Mouse (Mus musculus) hindbrain, embryonic 11.5 days (tissue): ENCODE measurements around the gene Pcyt1a. TPM values are rescaled to one million over a fixed set of nuclear protein-coding genes. Genes with fewer than 3 reads are reported as not detected.

Experiments used
- ATAC-seq: fragments of 200-750 bp; cut with Nextera tagmentation; 2 replicates; pipeline ENCODE4 v1.8.0; 2017; ENCODE audit warnings: mild to moderate bottlenecking, moderate TSS enrichment, moderate library complexity; ENCODE audit not compliant: low FRiP score
- DNase-seq: peaks from one replicate; pipeline ENCODE4 v3.0.0-alpha.2; 2015; ENCODE audit warnings: low spot score
- H3K27ac ChIP-seq: fragments of 300-500 bp; sonication (generic); 2 replicates; pipeline ENCODE4 v1.5.1; 2014; ENCODE audit warnings: mild to moderate bottlenecking, low read depth, low read length
- H3K27me3 ChIP-seq: fragments of 300-500 bp; sonication (generic); 2 replicates; pipeline ENCODE4 v1.6.1; 2014; ENCODE audit warnings: mild to moderate bottlenecking, low read length, moderate library complexity, mixed read lengths; ENCODE audit not compliant: control insufficient read depth, insufficient read depth
- H3K36me3 ChIP-seq: fragments of 300-500 bp; sonication (generic); 2 replicates; pipeline ENCODE4 v1.6.1; 2014; ENCODE audit warnings: mild to moderate bottlenecking, low read length, moderate library complexity, mixed read lengths; ENCODE audit not compliant: control insufficient read depth, insufficient read depth
- H3K4me1 ChIP-seq: fragments of 300-500 bp; sonication (generic); replicated peaks from 2 replicates; pipeline ENCODE4 v1.6.1; 2014; ENCODE audit warnings: low read length, mixed read lengths; ENCODE audit not compliant: control insufficient read depth, insufficient read depth
- H3K4me2 ChIP-seq: fragments of 300-500 bp; sonication (generic); replicated peaks from 2 replicates; pipeline ENCODE4 v1.6.1; 2014; ENCODE audit warnings: mild to moderate bottlenecking, low read depth, low read length
- H3K4me3 ChIP-seq: fragments of 300-500 bp; sonication (generic); 2 replicates; pipeline ENCODE4 v1.5.1; 2014; ENCODE audit warnings: low read depth, low read length
- H3K9ac ChIP-seq: fragments of 300-500 bp; sonication (generic); 2 replicates; pipeline ENCODE4 v1.6.1; 2014; ENCODE audit warnings: low read depth, low read length
- H3K9me3 ChIP-seq: fragments of 300-500 bp; sonication (generic); 2 replicates; pipeline ENCODE4 v1.6.1; 2016; ENCODE audit warnings: low read length; ENCODE audit not compliant: control insufficient read depth
- WGBS: fragments of 180-500 bp; shearing (Covaris S2); extraction: QIAGEN DNeasy Blood & Tissue Kit; methylation state at CpG from one replicate; pipeline ENCODE4 v1.1.7; 2014; 5-methylcytosine and 5-hydroxymethylcytosine counted together
- polyA plus RNA-seq: library from polyadenylated mRNA; unstranded; fragments of >200 nt; fragmentation: Nextera tagmentation; extraction: Ambion mirVana; gene quantifications from 2 replicates; pipeline ENCODE4 v1.2.1, GENCODE M21; 2014

Pcyt1a gene
- polyA plus RNA-seq, 1 experiment from 2014 or later: 41.8 TPM

GRCm38 (mm10) chr16:32419517-32420483, 10.9 kb upstream of the Pcyt1a start, which contains the start of gene Tctex1d2:
Tctex1d2 (plus strand) TSS chr16:32419702.
- Histone ChIP-seq H3K4me1 (no peaks in the 10 kb centered on the region), H3K4me3 (peak within 1 kb of the TSS; percentile 49), H3K9me3 (no peaks in the 10 kb centered on the region), H3K27ac (peak within 1 kb of the TSS; percentile 74), H3K4me2 (peak within 1 kb of the TSS; percentile 49), H3K9ac (peak within 1 kb of the TSS; percentile 35), H3K27me3 (no peaks in the 10 kb centered on the region), H3K36me3 (no peaks in the 10 kb centered on the region)
- peak; percentile 97 for ATAC-seq
- WGBS: 1% methylated on average over 45 of the region's 45 CpGs
- peak; percentile 95 for DNase-seq

DNA sequence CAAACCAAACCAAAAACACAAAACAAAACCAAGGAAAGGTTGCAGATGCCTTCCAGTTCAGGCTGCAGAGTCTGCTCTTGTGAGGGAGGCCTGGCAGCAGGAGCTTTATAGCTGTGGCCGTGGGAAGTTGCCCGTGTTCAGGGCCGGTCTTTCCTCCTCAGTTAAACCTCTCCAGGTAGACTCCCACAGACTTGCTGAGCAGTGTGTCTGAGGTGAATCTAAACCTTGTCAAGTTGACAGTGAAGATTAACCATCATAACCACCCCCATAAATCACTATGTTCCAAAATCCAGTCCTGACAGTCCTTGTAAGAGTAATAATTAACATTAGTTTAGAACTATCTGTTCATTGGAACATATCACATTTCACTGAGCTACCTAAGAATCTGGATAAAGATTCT, 3.2 kb upstream of the Pcyt1a start:
- Histone ChIP-seq H3K4me2 (no peak overlapping the region), H3K9me3 (no peaks in the 10 kb centered on the region), H3K27ac (no peak overlapping the region), H3K4me1 (no peaks in the 10 kb centered on the region), H3K36me3 (no peaks in the 10 kb centered on the region), H3K27me3 (no peaks in the 10 kb centered on the region), H3K4me3 (no peak overlapping the region), H3K9ac (no peak overlapping the region)
- ATAC-seq (no peak), DNase-seq (no peak)
- 92% methylated on average over 3 of the region's 3 CpGs for WGBS

DNA sequence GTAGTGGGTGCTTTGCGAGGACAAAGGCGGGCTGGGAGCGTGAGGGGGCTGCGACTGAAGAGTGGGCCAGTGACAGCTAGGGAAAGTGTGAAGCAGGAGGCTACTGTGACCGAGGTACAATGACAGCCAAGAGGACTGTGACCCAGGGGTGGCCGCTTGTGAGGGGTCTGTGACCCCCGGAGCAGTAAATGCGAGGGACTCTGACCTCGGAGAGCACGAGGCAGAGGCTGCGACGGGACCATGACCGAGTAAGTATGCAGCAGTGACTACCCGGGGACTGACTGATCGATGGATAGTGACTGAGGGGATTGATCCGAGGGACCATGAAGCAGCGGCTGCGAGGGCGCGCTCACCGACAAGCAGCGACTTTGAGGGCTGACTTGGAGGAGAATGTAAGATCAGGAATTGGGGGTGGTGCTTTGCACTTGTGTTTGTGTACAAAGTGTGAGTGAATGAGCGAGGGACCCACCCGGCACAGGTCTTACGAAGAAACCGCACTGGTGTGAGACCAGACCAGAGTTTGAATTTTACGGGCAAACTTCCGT, 398 bp downstream of the Pcyt1a start:
- H3K27me3 ChIP-seq: no peaks in the 10 kb centered on the region
- H3K36me3 ChIP-seq: no peaks in the 10 kb centered on the region
- ATAC-seq (no peak; the same call in 1 of the 2 replicates), DNase-seq (no peak)
- H3K9me3 ChIP-seq: no peaks in the 10 kb centered on the region
- peak overlapping the region; percentile 86 for H3K27ac ChIP-seq
- H3K9ac ChIP-seq: peak overlapping the region; percentile 80
- peak overlapping the region; percentile 91 for H3K4me2 ChIP-seq
- WGBS: 1% methylated on average over 28 of the region's 28 CpGs
- peak overlapping the region; percentile 77 for H3K4me3 ChIP-seq
- H3K4me1 ChIP-seq: no peaks in the 10 kb centered on the region

GRCm38 (mm10) chr16:32431926-32432325, 1.2 kb downstream of the Pcyt1a start:
- Histone ChIP-seq H3K4me2 (no peak overlapping the region; the same call in 1 of the 2 replicates), H3K4me3 (peak overlapping the region; percentile 77)

DNA sequence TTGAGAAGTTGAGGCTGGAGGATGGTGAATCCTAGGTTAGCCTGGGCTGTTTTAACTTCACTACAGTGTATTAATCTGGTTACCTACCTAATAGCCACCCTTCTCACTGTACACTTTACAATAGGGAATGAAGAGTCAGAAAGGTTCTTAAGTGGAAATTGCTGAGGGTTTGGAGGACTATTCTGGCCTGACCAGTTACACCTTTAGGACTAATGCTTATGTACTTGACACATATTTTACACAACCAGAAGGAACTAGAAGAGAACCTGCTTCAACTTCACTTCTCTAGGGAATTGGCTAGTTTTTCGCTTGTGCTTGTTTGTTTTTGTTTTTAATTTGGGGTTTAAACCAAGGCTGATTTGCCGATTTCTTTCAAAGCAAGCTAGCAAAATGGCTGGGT, 2.4 kb downstream of the Pcyt1a start:
- H3K9ac ChIP-seq: no peak overlapping the region
- ATAC-seq: no peak
- DNase-seq: no peak
- 84% methylated on average over 2 of the region's 2 CpGs for WGBS
- H3K9me3 ChIP-seq: no peaks in the 10 kb centered on the region
- no peak overlapping the region for H3K4me2 ChIP-seq
- no peaks in the 10 kb centered on the region for H3K27me3 ChIP-seq
- H3K27ac ChIP-seq: no peak overlapping the region
- H3K36me3 ChIP-seq: no peaks in the 10 kb centered on the region
- H3K4me1 ChIP-seq: no peaks in the 10 kb centered on the region
- no peak overlapping the region for H3K4me3 ChIP-seq

More at GRCm38 (mm10) chr16:32431926-32432325, 1.2 kb downstream of the Pcyt1a start:
- WGBS: 93% methylated on average over 1 of the region's 1 CpGs
- ATAC-seq (no peak), DNase-seq (no peak)
- Histone ChIP-seq H3K9me3 (no peaks in the 10 kb centered on the region), H3K9ac (no peak overlapping the region), H3K36me3 (no peaks in the 10 kb centered on the region), H3K4me1 (no peaks in the 10 kb centered on the region), H3K27ac (no peak overlapping the region), H3K27me3 (no peaks in the 10 kb centered on the region)

DNA sequence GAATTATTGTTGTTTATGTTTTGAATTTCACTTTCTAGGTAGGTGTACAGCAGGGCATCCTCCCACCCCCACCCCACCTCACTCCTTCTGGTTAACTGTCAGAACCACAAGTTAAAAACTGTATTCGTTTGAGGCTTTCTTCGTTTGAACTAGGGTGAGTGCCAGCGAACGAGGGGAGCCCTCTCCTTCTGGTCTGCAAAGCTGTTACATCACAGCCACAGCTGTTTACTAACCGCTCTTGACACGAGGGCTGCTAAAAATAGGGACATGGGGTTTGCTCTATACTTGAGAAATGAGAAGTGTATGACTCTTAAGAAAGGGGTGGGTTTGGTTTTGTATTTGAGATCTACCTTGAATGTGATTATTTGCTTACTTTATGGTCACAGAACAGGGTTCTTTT, 3.3 kb downstream of the Pcyt1a start:
- Histone ChIP-seq H3K9ac (no peak overlapping the region), H3K4me2 (no peak overlapping the region), H3K27me3 (no peaks in the 10 kb centered on the region), H3K9me3 (no peaks in the 10 kb centered on the region), H3K4me1 (no peaks in the 10 kb centered on the region), H3K36me3 (no peaks in the 10 kb centered on the region), H3K27ac (no peak overlapping the region), H3K4me3 (no peak overlapping the region)
- no peak for DNase-seq
- no peak for ATAC-seq
- 66% methylated on average over 6 of the region's 6 CpGs for WGBS

DNA sequence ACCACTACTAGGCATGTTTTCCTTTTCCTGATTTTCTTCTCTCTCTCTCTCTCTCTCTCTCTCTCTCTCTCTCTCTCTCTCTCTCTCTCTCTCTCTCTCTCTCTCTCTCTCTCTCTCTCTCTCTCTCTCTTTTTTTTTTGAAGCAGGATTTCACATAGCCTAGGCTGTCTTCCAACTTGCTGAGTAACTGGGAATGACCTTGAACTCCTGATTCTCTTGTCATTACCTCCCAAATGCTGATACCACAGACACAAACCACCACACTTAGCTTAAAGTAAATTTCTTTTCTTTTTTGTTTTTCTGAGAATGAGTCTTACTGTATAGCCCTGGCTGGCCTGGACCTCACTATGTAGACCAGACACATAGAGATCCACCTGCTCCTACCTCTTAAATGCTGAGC, 4.0 kb downstream of the Pcyt1a start:
- no peak for ATAC-seq
- no peak for DNase-seq
- Histone ChIP-seq H3K27me3 (no peaks in the 10 kb centered on the region), H3K4me3 (no peak overlapping the region), H3K4me2 (no peak overlapping the region), H3K27ac (no peak overlapping the region), H3K36me3 (no peaks in the 10 kb centered on the region), H3K9me3 (no peaks in the 10 kb centered on the region), H3K4me1 (no peaks in the 10 kb centered on the region), H3K9ac (no peak overlapping the region)

GRCm38 (mm10) chr16:32436657-32437056, 5.9 kb downstream of the Pcyt1a start:
- Histone ChIP-seq H3K27ac (no peak overlapping the region), H3K9ac (no peak overlapping the region), H3K27me3 (no peaks in the 10 kb centered on the region), H3K4me3 (no peak overlapping the region), H3K9me3 (no peaks in the 10 kb centered on the region), H3K4me1 (no peaks in the 10 kb centered on the region), H3K36me3 (no peaks in the 10 kb centered on the region), H3K4me2 (no peak overlapping the region)
- WGBS: 69% methylated on average over 1 of the region's 1 CpGs
- no peak for DNase-seq
- ATAC-seq: no peak

GRCm38 (mm10) chr16:32437266-32437665, 6.5 kb downstream of the Pcyt1a start:
- WGBS: 89% methylated on average over 1 of the region's 1 CpGs
- Histone ChIP-seq H3K4me3 (no peak overlapping the region), H3K9ac (no peak overlapping the region), H3K9me3 (no peaks in the 10 kb centered on the region), H3K4me1 (no peaks in the 10 kb centered on the region), H3K27ac (no peak overlapping the region), H3K4me2 (no peak overlapping the region), H3K36me3 (no peaks in the 10 kb centered on the region), H3K27me3 (no peaks in the 10 kb centered on the region)
- DNase-seq (no peak), ATAC-seq (no peak)
